Comparison of ENCODE assay signal across 9 mouse cellular contexts in genomic region chr14:54669381-54669780, GRCm38 (mm10). TPM values are rescaled to one million over a fixed set of nuclear protein-coding genes. Genes with fewer than 3 reads are reported as not detected.
A peak's percentile ranks its signal among the peaks of the same experiment; 100 is the strongest.
DNase-seq lines count a peak whose midpoint lies in the region.
"Had no signal": no experiment of that assay in that cellular context is flagged by ENCODE, and none has a peak within 500 bp of the region (broad histone marks: within the 10 kb centered on the region; RNA-seq: fewer than 3 reads in every experiment).

No protein-coding gene starts in this region.

- peak; percentile 59 for DNase-seq in gastrocnemius, adult 18-20 months (ENCODE audit: low spot score)
- DNase-seq in gastrocnemius, postnatal 25 days: no peak
- peak; percentile 63 to 70 for DNase-seq in right cerebral cortex, adult 2 months (ENCODE audit: low spot score in 2 of 2)
- DNase-seq in right cerebral cortex, postnatal 14 days: no peak
- peak; percentile 40 for DNase-seq in c-Kit-positive CD71-positive TER-119-negative erythroid progenitor cells, embryonic 14.5 days (ENCODE audit: low read depth)
- DNase-seq in kidney, adult 9 months: peak; percentile 71
- DNase-seq in retina, embryonic 14.5 days (ENCODE audit: low spot score): peak; percentile 58
- no peak for DNase-seq in yolk sac, embryonic 10.5 days (ENCODE audit: low spot score)

RNA-seq across cellular contexts. Expression of gene 1700123O20Rik, which starts 16.6 kb away (rescaled TPM):
- total RNA-seq in gastrocnemius, adult 18-20 months (2021): 10 to 100 TPM in 1 of 2 experiments, 1 to 10 TPM in 1; 7.8 to 10.6 TPM
- 10 to 100 TPM in 1 of 2 experiments, 1 to 10 TPM in 1; 8.4 to 10.0 TPM for total RNA-seq in gastrocnemius, postnatal 25 days (2021)

RNA-seq across cellular contexts. Expression of gene Acin1, which starts 17.4 kb away (rescaled TPM):
- total RNA-seq in gastrocnemius, adult 18-20 months (2021): 10 to 100 TPM; 62.6 to 72.6 TPM
- total RNA-seq in gastrocnemius, postnatal 25 days (2021): 10 to 100 TPM; 61.2 to 78.1 TPM

RNA-seq across cellular contexts. Expression of gene Cdh24, which starts 28.2 kb away (rescaled TPM):
- under 1 TPM; 0.07 to 0.11 TPM for total RNA-seq in gastrocnemius, adult 18-20 months (2021)
- under 1 TPM; 0.28 to 0.38 TPM for total RNA-seq in gastrocnemius, postnatal 25 days (2021)

RNA-seq across cellular contexts. Expression of gene Gm17606, which starts 28.6 kb away (rescaled TPM):
- not detected for total RNA-seq in gastrocnemius, adult 18-20 months (2021)
- total RNA-seq in gastrocnemius, postnatal 25 days (2021): not detected
- total RNA-seq: layer of hippocampus, postnatal 10 days had no signal

RNA-seq across cellular contexts. Expression of gene Gm29776, which starts 29.3 kb away (rescaled TPM):
- not detected for total RNA-seq in gastrocnemius, adult 18-20 months (2021)
- total RNA-seq in gastrocnemius, postnatal 25 days (2021): not detected
- total RNA-seq: layer of hippocampus, postnatal 10 days had no signal

Comparison
In these comparisons a context has a peak if more than half of its experiments do, and no peak if none do; other contexts are left out.
1. DNase-seq: peak in gastrocnemius, adult 18-20 months (single experiment), right cerebral cortex, adult 2 months (2 of 2), c-Kit-positive CD71-positive TER-119-negative erythroid progenitor cells, embryonic 14.5 days (single experiment), kidney, adult 9 months (single experiment) and retina, embryonic 14.5 days (single experiment); none in gastrocnemius, postnatal 25 days (single experiment), right cerebral cortex, postnatal 14 days (single experiment) and yolk sac, embryonic 10.5 days (single experiment).